Mouse (Mus musculus): Measurements from ENCODE around the gene Cyp4f17.

DNA sequence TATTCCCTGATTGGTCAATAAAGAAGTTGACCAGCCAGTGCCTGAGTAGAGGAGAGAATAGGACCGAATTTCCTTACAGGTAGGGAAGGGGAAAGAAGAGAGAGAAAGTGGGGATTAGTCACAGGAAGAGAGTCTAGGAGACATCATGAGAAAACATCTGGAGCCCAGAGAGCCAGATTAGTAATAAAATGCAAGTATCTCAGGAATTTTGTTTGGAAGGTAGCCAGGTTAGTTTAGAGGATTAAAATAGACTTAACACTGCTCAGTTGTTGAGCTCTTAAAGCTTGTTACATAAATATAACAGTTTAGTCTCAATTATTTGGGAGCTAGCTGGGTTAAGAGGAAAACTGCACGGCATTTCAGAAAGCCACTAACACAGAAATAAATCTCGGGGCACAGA is 4.8 kb upstream of the Cyp4f17 start:
- TF ChIP-seq CTCF (IDR thresholded peaks at IDR 0.05; ENCODE audit: insufficient read depth, low read length) = no peak
- TF ChIP-seq POLR2A (IDR thresholded peaks at IDR 0.05; ENCODE audit: borderline replicate concordance, extremely low read depth, low read depth, low read length) = no peak

Measured in lung, adult 2 months (tissue).